Mouse (Mus musculus) T-cell, adult 66 days (primary cell): ENCODE results near the gene Cd209g. TPM values are rescaled to one million over a fixed set of nuclear protein-coding genes. Genes with fewer than 3 reads are reported as not detected.

Source experiments
- total RNA-seq, 2 experiments: library from RNA; stranded (reverse); gene quantifications; 3 replicates in 1 of 2; 4 replicates in 1 of 2; pipeline ENCODE4 v1.2.4; 2023

Gene Cd209g
- not detected for total RNA-seq

GRCm38 (mm10) chr8:4133798-4134197 lies at the start of gene Cd209g:
TSS of gene Cd209g (plus strand) at chr8:4134098.

GRCm38 (mm10) chr8:4105735-4106134 lies 28.2 kb upstream of the Cd209g start, which contains the start of gene Cd209f:
TSS of gene Cd209f (minus strand) at chr8:4105835.

GRCm38 (mm10) chr8:4165852-4166751 lies 32.2 kb downstream of the Cd209g start, which contains the start of gene Evi5l:
TSS of gene Evi5l (plus strand) at chr8:4166567.

Other genes starting within 250 kb of the Cd209g start
- not detected for gene Cd209b, start 207.3 kb upstream of the Cd209g start, total RNA-seq
- gene Cd209c, start 179.4 kb upstream of the Cd209g start, total RNA-seq: not detected
- not detected for gene Cd209f, start 28.3 kb upstream of the Cd209g start, total RNA-seq
- 10 to 100 TPM; 20.4 to 25.1 TPM for gene Evi5l, start 32.5 kb downstream of the Cd209g start, total RNA-seq
- gene Prr36, start 83.4 kb downstream of the Cd209g start, total RNA-seq: under 1 TPM; 0.15 to 0.38 TPM
- not detected for gene Lrrc8e, start 92.7 kb downstream of the Cd209g start, total RNA-seq
- gene Map2k7, start 104.6 kb downstream of the Cd209g start, total RNA-seq: 100 to 1,000 TPM; 131 to 134 TPM
- gene Gm49320, start 104.8 kb downstream of the Cd209g start, total RNA-seq: 1 to 10 TPM in 1 of 2 experiments, not detected in 1; 3.9 TPM
- gene Tgfbr3l, start 114.1 kb downstream of the Cd209g start, total RNA-seq: 10 to 100 TPM; 36.5 to 43.9 TPM
- 10 to 100 TPM; 17.9 to 20.3 TPM for gene Snapc2, start 119.0 kb downstream of the Cd209g start, total RNA-seq
- gene Ctxn1, start 125.2 kb downstream of the Cd209g start, total RNA-seq: 1 to 10 TPM; 1.6 to 3.1 TPM
- gene Timm44, start 141.8 kb downstream of the Cd209g start, total RNA-seq: 10 to 100 TPM; 70.9 to 83.2 TPM
- 10 to 100 TPM; 25.5 to 25.8 TPM for gene Ccl25, start 191.1 kb downstream of the Cd209g start, total RNA-seq
- gene Elavl1, start 191.3 kb downstream of the Cd209g start, total RNA-seq: 100 to 1,000 TPM; 101 to 106 TPM